Mouse (Mus musculus): ENCODE measurements around the gene Resp18. TPM values are rescaled to one million over a fixed set of nuclear protein-coding genes. Genes with fewer than 3 reads are reported as not detected.

The Resp18 gene
- polyA plus RNA-seq, 1 experiment from 2014 or later: 6.9 TPM

- Histone ChIP-seq H3K4me2 (ENCODE audit: low read depth, low read length) (no peak overlapping the region), H3K36me3 (ENCODE audit: control insufficient read depth, insufficient read depth, low read length) (no peaks in the 10 kb centered on the region), H3K27ac (replicated peaks; ENCODE audit: low read depth, low read length) (no peak overlapping the region), H3K9me3 (ENCODE audit: control insufficient read depth, low read length) (no peaks in the 10 kb centered on the region), H3K9ac (ENCODE audit: low read depth, low read length) (no peak overlapping the region), H3K27me3 (replicated peaks; ENCODE audit: control insufficient read depth, insufficient read depth, low read length) (no peaks in the 10 kb centered on the region), H3K4me3 (ENCODE audit: low read depth, low read length) (no peak overlapping the region), H3K4me1 (ENCODE audit: control insufficient read depth, insufficient read depth, low read length) (peaks cover 5% of the 10 kb centered on the region; the same call in 1 of the 2 replicates)
- no peak for ATAC-seq (ENCODE audit: low read depth)
- DNase-seq (ENCODE audit: low spot score): no peak
- WGBS: 57% methylated on average over 8 of the region's 8 CpGs
Measured at GRCm38 (mm10) chr1:75289888-75290431, 11.7 kb upstream of the Resp18 start.

DNA sequence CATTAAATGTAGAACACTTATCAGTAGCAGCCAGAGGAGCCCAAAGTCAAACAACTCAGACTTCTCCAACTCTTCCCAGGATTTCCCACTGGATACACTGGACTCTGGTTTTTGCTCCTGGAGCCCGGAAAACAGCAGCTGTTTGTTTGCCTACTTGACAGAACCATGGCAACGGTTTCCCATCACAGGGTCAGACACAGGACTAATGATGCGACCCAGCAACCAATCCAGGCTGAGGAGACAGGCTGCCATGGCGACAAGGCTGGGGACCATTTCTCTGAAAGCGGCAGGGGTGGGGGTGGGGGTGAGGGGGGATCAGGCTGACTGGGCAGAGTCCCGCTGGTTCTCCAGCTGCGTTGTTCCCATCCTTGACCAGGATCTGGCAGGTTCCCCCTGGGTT, 11.2 kb upstream of the Resp18 start:
- Histone ChIP-seq H3K4me3 (ENCODE audit: low read depth, low read length) (no peak overlapping the region), H3K36me3 (ENCODE audit: control insufficient read depth, insufficient read depth, low read length) (no peaks in the 10 kb centered on the region), H3K4me1 (ENCODE audit: control insufficient read depth, insufficient read depth, low read length) (peaks cover 5% of the 10 kb centered on the region; the same call in 1 of the 2 replicates), H3K9me3 (ENCODE audit: control insufficient read depth, low read length) (no peaks in the 10 kb centered on the region), H3K27me3 (replicated peaks; ENCODE audit: control insufficient read depth, insufficient read depth, low read length) (no peaks in the 10 kb centered on the region), H3K27ac (replicated peaks; ENCODE audit: low read depth, low read length) (no peak overlapping the region), H3K4me2 (ENCODE audit: low read depth, low read length) (no peak overlapping the region), H3K9ac (ENCODE audit: low read depth, low read length) (no peak overlapping the region)
- WGBS: 18% methylated on average over 7 of the region's 7 CpGs
- DNase-seq (ENCODE audit: low spot score) (peak; percentile 50), ATAC-seq (ENCODE audit: low read depth) (peak; percentile 80; the same call in 1 of the 2 replicates)

DNA sequence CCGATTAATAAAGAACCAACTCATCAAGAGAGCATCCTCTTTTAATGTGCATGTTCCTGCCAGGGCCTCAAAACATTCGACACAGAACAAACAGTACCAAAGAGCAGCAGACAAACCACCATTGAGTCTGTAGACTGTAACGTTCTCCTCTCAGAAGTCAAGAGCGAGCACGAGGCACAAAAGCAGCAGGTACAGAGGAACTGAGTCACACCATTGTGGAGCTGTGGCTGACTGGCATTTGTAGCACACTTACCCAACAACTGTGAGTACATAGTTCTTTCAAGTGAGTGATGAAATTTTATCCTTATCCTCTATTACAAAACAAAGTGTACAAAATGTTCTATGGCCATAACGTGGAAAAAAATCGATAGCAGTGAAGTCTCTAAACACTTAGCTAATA, 6.7 kb upstream of the Resp18 start:
- Histone ChIP-seq H3K36me3 (ENCODE audit: control insufficient read depth, insufficient read depth, low read length) (no peaks in the 10 kb centered on the region), H3K9me3 (ENCODE audit: control insufficient read depth, low read length) (no peaks in the 10 kb centered on the region), H3K9ac (ENCODE audit: low read depth, low read length) (no peak overlapping the region), H3K4me3 (ENCODE audit: low read depth, low read length) (no peak overlapping the region), H3K4me2 (ENCODE audit: low read depth, low read length) (no peak overlapping the region), H3K4me1 (ENCODE audit: control insufficient read depth, insufficient read depth, low read length) (no peaks in the 10 kb centered on the region), H3K27ac (replicated peaks; ENCODE audit: low read depth, low read length) (no peak overlapping the region), H3K27me3 (replicated peaks; ENCODE audit: control insufficient read depth, insufficient read depth, low read length) (no peaks in the 10 kb centered on the region)
- DNase-seq (ENCODE audit: low spot score) (no peak), ATAC-seq (ENCODE audit: low read depth) (no peak)
- 84% methylated on average over 7 of the region's 7 CpGs for WGBS

DNA sequence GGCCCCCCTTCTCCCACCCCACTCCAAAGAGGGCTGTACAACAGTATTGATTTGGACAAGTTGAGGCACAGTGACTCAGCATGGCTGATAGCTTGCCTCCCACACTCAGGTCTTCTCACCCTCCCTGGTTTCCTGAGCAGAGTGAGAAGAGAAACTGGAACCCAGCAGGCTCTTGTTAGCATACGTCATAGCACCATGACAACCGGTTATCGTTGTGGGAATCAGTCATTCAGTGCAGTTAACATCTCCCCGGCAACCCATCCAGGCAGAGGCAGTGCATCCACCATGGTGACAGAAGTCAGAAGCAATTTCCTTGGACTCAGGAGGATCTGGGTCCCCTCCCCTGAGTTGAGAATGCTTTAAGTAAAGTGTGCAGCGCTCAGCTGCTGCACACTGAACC, 4.8 kb upstream of the Resp18 start:
- H3K9me3 ChIP-seq (ENCODE audit: control insufficient read depth, low read length): no peaks in the 10 kb centered on the region
- ATAC-seq (ENCODE audit: low read depth) (0 out of 2 replicates have a peak, but pooled peaks have one; percentile 12), DNase-seq (ENCODE audit: low spot score) (no peak)
- H3K4me2 ChIP-seq (ENCODE audit: low read depth, low read length): no peak overlapping the region
- 83% methylated on average over 5 of the region's 5 CpGs for WGBS
- H3K27ac ChIP-seq (replicated peaks; ENCODE audit: low read depth, low read length): no peak overlapping the region
- no peak overlapping the region for H3K4me3 ChIP-seq (ENCODE audit: low read depth, low read length)
- no peaks in the 10 kb centered on the region for H3K36me3 ChIP-seq (ENCODE audit: control insufficient read depth, insufficient read depth, low read length)
- H3K9ac ChIP-seq (ENCODE audit: low read depth, low read length): no peak overlapping the region
- no peaks in the 10 kb centered on the region for H3K4me1 ChIP-seq (ENCODE audit: control insufficient read depth, insufficient read depth, low read length)
- peaks cover 11% of the 10 kb centered on the region for H3K27me3 ChIP-seq (replicated peaks; ENCODE audit: control insufficient read depth, insufficient read depth, low read length)

DNA sequence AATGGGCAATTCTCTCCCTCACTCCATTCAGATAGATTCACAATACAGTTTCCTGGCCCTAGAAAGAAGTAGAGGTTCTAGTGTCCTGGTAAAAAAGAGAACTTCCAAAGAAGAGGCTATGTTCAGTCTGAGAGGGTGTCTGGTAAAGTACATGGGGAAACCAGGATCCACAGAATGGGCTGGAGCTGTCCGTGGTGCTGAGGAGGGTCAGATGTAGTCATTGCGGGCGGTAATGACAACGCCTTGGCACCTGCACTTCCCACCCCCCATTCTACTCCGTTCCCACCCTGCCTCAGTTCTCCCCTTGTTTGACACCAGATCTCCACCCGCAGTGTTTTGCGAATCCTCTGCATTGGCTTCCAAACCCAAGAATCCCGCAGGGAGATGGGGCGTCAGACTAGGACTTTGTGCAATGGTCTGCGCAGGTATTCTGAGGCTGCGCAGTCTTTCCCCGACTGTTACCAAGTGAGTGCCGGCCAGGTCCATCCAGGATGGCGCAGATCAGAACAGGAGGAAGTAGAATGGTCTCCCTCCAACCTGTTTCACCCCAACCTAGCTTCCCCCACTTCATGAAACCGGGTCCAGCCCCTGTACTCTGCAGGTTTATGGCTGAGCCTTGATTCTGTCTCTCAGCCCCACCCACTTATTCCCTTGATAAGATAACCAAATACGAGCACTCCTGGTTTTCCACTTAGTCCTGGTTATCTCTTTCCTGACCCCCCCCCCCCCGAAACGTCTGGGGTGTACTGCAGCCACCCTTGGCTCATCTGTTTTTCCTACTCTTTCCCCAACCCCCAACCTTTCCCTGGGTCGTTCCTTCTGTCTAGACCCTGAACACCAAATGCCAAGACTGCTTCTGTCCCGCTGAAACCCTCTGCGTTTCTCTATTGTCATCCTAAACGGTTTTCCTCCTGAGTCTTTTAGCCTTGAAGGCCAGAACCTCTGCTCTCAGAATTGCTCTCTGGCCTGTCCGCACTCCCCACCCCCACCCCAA, 723 bp downstream of the Resp18 start:
- Histone ChIP-seq H3K9me3 (ENCODE audit: control insufficient read depth, low read length) (no peaks in the 10 kb centered on the region), H3K4me2 (ENCODE audit: low read depth, low read length) (no peak overlapping the region), H3K9ac (ENCODE audit: low read depth, low read length) (no peak overlapping the region), H3K27me3 (replicated peaks; ENCODE audit: control insufficient read depth, insufficient read depth, low read length) (peaks cover 19% of the 10 kb centered on the region), H3K4me1 (ENCODE audit: control insufficient read depth, insufficient read depth, low read length) (no peaks in the 10 kb centered on the region), H3K4me3 (ENCODE audit: low read depth, low read length) (no peak overlapping the region), H3K27ac (replicated peaks; ENCODE audit: low read depth, low read length) (no peak overlapping the region), H3K36me3 (ENCODE audit: control insufficient read depth, insufficient read depth, low read length) (no peaks in the 10 kb centered on the region)
- ATAC-seq (ENCODE audit: low read depth): no peak
- WGBS: 5% methylated on average over 22 of the region's 23 CpGs
- peak; percentile 74 for DNase-seq (ENCODE audit: low spot score)

- no peak within 1 kb of the TSS for H3K27ac ChIP-seq (replicated peaks; ENCODE audit: low read depth, low read length)
- 19% methylated on average over 20 of the region's 32 CpGs for WGBS
- H3K9ac ChIP-seq (ENCODE audit: low read depth, low read length): no peak within 1 kb of the TSS
- H3K4me2 ChIP-seq (ENCODE audit: low read depth, low read length): no peak within 1 kb of the TSS
- no peak for DNase-seq (ENCODE audit: low spot score)
- no peaks in the 10 kb centered on the region for H3K36me3 ChIP-seq (ENCODE audit: control insufficient read depth, insufficient read depth, low read length)
- peak; percentile 37; the same call in 1 of the 2 replicates for ATAC-seq (ENCODE audit: low read depth)
- H3K27me3 ChIP-seq (replicated peaks; ENCODE audit: control insufficient read depth, insufficient read depth, low read length): peaks cover 53% of the 10 kb centered on the region
- no peaks in the 10 kb centered on the region for H3K9me3 ChIP-seq (ENCODE audit: control insufficient read depth, low read length)
- H3K4me1 ChIP-seq (ENCODE audit: control insufficient read depth, insufficient read depth, low read length): no peaks in the 10 kb centered on the region
- H3K4me3 ChIP-seq (ENCODE audit: low read depth, low read length): peak within 1 kb of the TSS; percentile 15; the same call in 1 of the 2 replicates
Measured at GRCm38 (mm10) chr1:75264091-75264880, 13.9 kb downstream of the Resp18 start, which contains the start of gene Ptprn. Gene Ptprn (minus strand): TSS chr1:75264502.

DNA sequence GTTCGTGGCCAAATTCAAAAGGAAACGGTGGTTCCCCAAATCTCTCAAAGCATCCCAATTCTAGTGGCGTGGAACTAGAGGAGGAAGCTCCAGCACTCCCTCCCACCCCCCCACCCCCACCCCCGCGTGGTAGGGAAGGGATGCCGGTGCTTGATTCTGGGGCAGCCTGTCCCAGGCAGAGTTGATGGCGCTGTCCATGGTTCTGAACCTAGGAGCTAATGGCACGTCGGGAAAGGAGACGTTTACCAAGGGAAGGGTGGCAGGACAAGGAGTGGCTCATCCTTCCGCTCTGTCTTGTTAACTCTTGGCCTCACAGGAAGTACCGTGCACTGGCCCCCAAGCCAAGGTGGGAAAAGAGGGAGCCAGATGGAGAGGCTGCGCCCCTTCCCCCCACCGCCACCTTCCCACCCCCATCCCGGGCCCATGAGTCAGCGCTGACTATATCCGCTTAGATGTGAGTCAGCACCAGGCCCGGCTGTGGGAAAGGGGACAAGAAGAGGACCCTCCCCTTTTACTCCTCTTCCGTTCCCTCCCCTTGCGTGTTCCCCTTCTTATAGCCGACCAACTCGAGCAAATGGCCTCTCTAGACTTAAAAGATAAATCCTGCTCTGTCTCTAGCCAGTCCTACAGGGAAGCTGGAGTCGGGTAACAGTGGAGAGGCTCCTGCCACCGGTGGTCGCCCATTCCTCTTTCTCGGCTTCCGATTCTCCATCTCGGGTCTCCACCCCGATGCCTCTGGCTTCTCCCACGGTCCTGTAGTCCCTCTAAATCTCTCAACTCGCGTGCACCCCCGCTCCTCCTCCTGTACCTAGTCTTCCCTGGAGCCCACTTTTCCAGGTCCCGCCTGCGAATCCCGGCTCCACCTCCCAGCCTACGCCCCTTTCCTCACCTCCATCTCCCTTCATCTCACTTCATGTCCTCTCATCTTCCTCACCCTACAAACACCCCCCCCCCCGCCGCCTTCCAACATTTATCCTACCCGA, 15.0 kb downstream of the Resp18 start:
- peak; percentile 85 for DNase-seq (ENCODE audit: low spot score)
- Histone ChIP-seq H3K4me3 (ENCODE audit: low read depth, low read length) (peak overlapping the region; percentile 15; the same call in 1 of the 2 replicates), H3K4me2 (ENCODE audit: low read depth, low read length) (no peak overlapping the region), H3K9ac (ENCODE audit: low read depth, low read length) (no peak overlapping the region), H3K27me3 (replicated peaks; ENCODE audit: control insufficient read depth, insufficient read depth, low read length) (peaks cover 53% of the 10 kb centered on the region), H3K27ac (replicated peaks; ENCODE audit: low read depth, low read length) (no peak overlapping the region), H3K4me1 (ENCODE audit: control insufficient read depth, insufficient read depth, low read length) (no peaks in the 10 kb centered on the region), H3K9me3 (ENCODE audit: control insufficient read depth, low read length) (no peaks in the 10 kb centered on the region), H3K36me3 (ENCODE audit: control insufficient read depth, insufficient read depth, low read length) (no peaks in the 10 kb centered on the region)
- WGBS: 1% methylated on average over 33 of the region's 40 CpGs
- ATAC-seq (ENCODE audit: low read depth): peak; percentile 44; the same call in 1 of the 2 replicates
